In genomic region chr11:6388726-6389413, GRCm38 (mm10) we compare ENCODE assay signal across 8 mouse cellular contexts. TPM values are rescaled to one million over a fixed set of nuclear protein-coding genes. Genes with fewer than 3 reads are reported as not detected.
DNase-seq lines count a peak whose midpoint lies in the region; ATAC-seq and TF ChIP-seq lines count a peak whose summit lies in the region.

TSS of gene Zmiz2 (plus strand) at chr11:6389074.

- H3K27ac ChIP-seq in cortical plate, adult 2 months (ENCODE audit: insufficient read depth, low read length), result peak within 1 kb of the TSS; percentile 87

- TF ChIP-seq POLR2A in cortical plate, adult 2 months (IDR thresholded peaks at IDR 0.05; ENCODE audit: extremely low read depth, insufficient read depth, low read length), result 0 out of 2 replicates have a peak, but pooled peaks have one; percentile 53

- intact Hi-C loops in left cerebral cortex, postnatal 10 days (cut with DNase I), result no loop called here

- H3K4me1 ChIP-seq in cortical plate, adult 2 months (ENCODE audit: control insufficient read depth, insufficient read depth, low read length), result peaks cover 9% of the 10 kb centered on the region

- DNase-seq in gastrocnemius, postnatal 10 days, result peak; percentile 96
- peak; percentile 84 to 98 for DNase-seq in left cerebral cortex, postnatal 10 days (ENCODE audit: extremely low spot score in 1 of 2, low spot score in 2 of 2)
- peak; percentile 96 for DNase-seq in right cerebral cortex, postnatal 25 days
- peak; percentile 95 to 96 for DNase-seq in urinary bladder, postnatal 4 days (ENCODE audit: low spot score in 2 of 2)

- ATAC-seq in activated CD4-positive, CD25-positive, alpha-beta regulatory T cell, adult 4 months, result peak; percentile 58
- ATAC-seq in inflammation-experienced regulatory T-cells, adult 6 months, result peak; percentile 65
- ATAC-seq in megakaryocyte-erythroid progenitor cell, adult 5-6 weeks (replicated peaks; ENCODE audit: low FRiP score, low TSS enrichment, poor library complexity, severe bottlenecking), result peak; percentile 84

- H3K4me3 ChIP-seq in cortical plate, adult 2 months (ENCODE audit: insufficient read depth, low read length), result peak within 1 kb of the TSS; percentile 98

- TF ChIP-seq CTCF in cortical plate, adult 2 months (IDR thresholded peaks at IDR 0.05; ENCODE audit: extremely low read depth, insufficient read depth, low read length), result no peak

RNA-seq across cellular contexts. Expression of gene Zmiz2, which starts in this region (rescaled TPM):
- 10 to 100 TPM; 42.3 to 51.7 TPM for polyA plus RNA-seq in activated CD4-positive, CD25-positive, alpha-beta regulatory T cell, adult 4 months (2017; shearing (Covaris generic))
- polyA plus RNA-seq in cortical plate, adult 2 months (2012; rRNA removed), result 105 and 108 TPM in 2 replicates
- 10 to 100 TPM; 31.8 to 34.3 TPM for total RNA-seq in gastrocnemius, postnatal 10 days (2021)
- 10 to 100 TPM; 40.6 to 60.2 (median 44.9) TPM for polyA plus RNA-seq in inflammation-experienced regulatory T-cells, adult 6 months (2017; shearing (Covaris generic))
- total RNA-seq in left cerebral cortex, postnatal 10 days (2021), result 100 to 1,000 TPM; 199 to 203 TPM
- 65.9 and 70.0 TPM in 2 replicates for total RNA-seq in megakaryocyte-erythroid progenitor cell, adult 5-6 weeks (2014; fragmentation: Nextera tagmentation)
- 5.6 and 10.4 TPM in 2 replicates for total RNA-seq in megakaryocyte-erythroid progenitor cell, adult 5-6 weeks (2017)

Comparison
In these comparisons a context has a peak if more than half of its experiments do, and no peak if none do; other contexts are left out.
1. Peak in every context shown above with its lines: DNase-seq, ATAC-seq, H3K4me3 ChIP-seq and H3K27ac ChIP-seq.